Mouse (Mus musculus) limb, embryonic 14.5 days (tissue): ENCODE data around the gene Prkcb. TPM values are rescaled to one million over a fixed set of nuclear protein-coding genes. Genes with fewer than 3 reads are reported as not detected.
A peak's percentile ranks its signal among the peaks of the same experiment; 100 is the strongest.
"Not testable (repeated sequence)": the region's sequence is repeated elsewhere in the genome, so short reads cannot be mapped to it uniquely, and the experiment has no call there.

ENCODE experiments used
- ATAC-seq: fragments of 200-750 bp; cut with Nextera tagmentation; 2 replicates; pipeline ENCODE4 v1.8.0; 2017; ENCODE audit warnings: low read depth, moderate number of reproducible peaks, moderate TSS enrichment; ENCODE audit not compliant: low FRiP score
- DNase-seq: peaks from one replicate; pipeline ENCODE4 v3.0.0-alpha.2; 2015; ENCODE audit warnings: low spot score
- H3K27ac ChIP-seq: fragments of 300-500 bp; sonication (generic); replicated peaks from 2 replicates; pipeline ENCODE4 v1.5.1; 2014; ENCODE audit warnings: low read depth, mild to moderate bottlenecking, low read length, moderate library complexity, mixed read lengths
- H3K27me3 ChIP-seq: fragments of 300-500 bp; sonication (generic); 2 replicates; pipeline ENCODE4 v1.6.1; 2014; ENCODE audit warnings: low read length, mixed read lengths; ENCODE audit not compliant: control insufficient read depth, insufficient read depth
- H3K36me3 ChIP-seq: fragments of 300-500 bp; sonication (generic); 2 replicates; pipeline ENCODE4 v1.6.1; 2014; ENCODE audit warnings: mild to moderate bottlenecking, low read length, moderate library complexity, mixed read lengths; ENCODE audit not compliant: control insufficient read depth, insufficient read depth
- H3K4me1 ChIP-seq: fragments of 300-500 bp; sonication (generic); 2 replicates; pipeline ENCODE4 v1.6.1; 2014; ENCODE audit warnings: antibody characterized with exemption, low read length, mixed read lengths; ENCODE audit not compliant: control insufficient read depth, insufficient read depth
- H3K4me2 ChIP-seq: fragments of 300-500 bp; sonication (generic); replicated peaks from 2 replicates; pipeline ENCODE4 v1.6.1; 2014; ENCODE audit warnings: low read depth, mild to moderate bottlenecking, low read length, moderate library complexity; ENCODE audit not compliant: severe bottlenecking
- H3K4me3 ChIP-seq: fragments of 300-500 bp; sonication (generic); replicated peaks from 2 replicates; pipeline ENCODE4 v1.5.1; 2014; ENCODE audit warnings: low read length
- H3K9ac ChIP-seq: fragments of 300-500 bp; sonication (generic); 2 replicates; pipeline ENCODE4 v1.6.1; 2014; ENCODE audit warnings: mild to moderate bottlenecking, low read depth, low read length, moderate library complexity; ENCODE audit not compliant: severe bottlenecking
- H3K9me3 ChIP-seq: fragments of 300-500 bp; sonication (generic); 2 replicates; pipeline ENCODE4 v1.6.1; 2016; ENCODE audit warnings: low read length; ENCODE audit not compliant: control insufficient read depth
- POLR2A ChIP-seq: fragments of 200-500 bp; IDR thresholded peaks from 2 replicates; pipeline ENCODE4 v1.8.0; 2012; ENCODE audit warnings: inconsistent platforms, mild to moderate bottlenecking, moderate library complexity, borderline replicate concordance; ENCODE audit not compliant: insufficient read depth, insufficient read length; ENCODE audit errors: extremely low read depth
- WGBS: fragments of 180-500 bp; shearing (Covaris S2); extraction: QIAGEN DNeasy Blood & Tissue Kit; methylation state at CpG from one replicate; pipeline ENCODE4 v1.1.7; 2014; 5-methylcytosine and 5-hydroxymethylcytosine counted together
- polyA plus RNA-seq, 2 experiments: library from polyadenylated mRNA; depleted of rRNA in 1 of 2; stranded (reverse) in 1 of 2; unstranded in 1 of 2; fragments of >200 nt; fragmentation: Nextera tagmentation in 1 of 2; extraction: Ambion mirVana in 1 of 2; gene quantifications; 2 replicates each; pipeline versions ENCODE4 v1.2.1 to v1.2.3; 2012 to 2014

Prkcb gene
- 6.2 and 6.3 TPM in 2 replicates for polyA plus RNA-seq (2012; rRNA removed)
- polyA plus RNA-seq (2014; fragmentation: Nextera tagmentation; extraction: Ambion mirVana): 9.0 and 10.3 TPM in 2 replicates

- DNase-seq (peak; percentile 48), ATAC-seq (peak; percentile 92)
- Histone ChIP-seq H3K4me2 (peak within 1 kb of the TSS; percentile 97), H3K36me3 (no peaks in the 10 kb centered on the region), H3K9ac (peak within 1 kb of the TSS; percentile 50), H3K4me3 (peak within 1 kb of the TSS; percentile 61), H3K27me3 (peaks cover 33% of the 10 kb centered on the region), H3K9me3 (no peaks in the 10 kb centered on the region), H3K4me1 (peaks cover 4% of the 10 kb centered on the region), H3K27ac (no peak within 1 kb of the TSS)
- WGBS: 14% methylated on average over 24 of the region's 42 CpGs
- TF ChIP-seq POLR2A: no peak
Observed at GRCm38 (mm10) chr7:122288605-122289242, at the start of gene Prkcb. Prkcb (plus strand) TSS chr7:122288751.

GRCm38 (mm10) chr7:122238939-122239338, 49.6 kb upstream of the Prkcb start:
- no peak overlapping the region for H3K4me3 ChIP-seq
- no peak overlapping the region for H3K9ac ChIP-seq
- no peak overlapping the region for H3K4me2 ChIP-seq
- H3K36me3 ChIP-seq: no peaks in the 10 kb centered on the region
- no peaks in the 10 kb centered on the region for H3K4me1 ChIP-seq
- H3K27me3 ChIP-seq: no peaks in the 10 kb centered on the region
- ATAC-seq (no peak), DNase-seq (no peak)
- no peak for TF ChIP-seq POLR2A
- WGBS: 93% methylated on average over 2 of the region's 2 CpGs
- H3K27ac ChIP-seq: no peak overlapping the region
- H3K9me3 ChIP-seq: no peaks in the 10 kb centered on the region

- ATAC-seq: no peak
- Histone ChIP-seq H3K4me2 (no peak overlapping the region), H3K4me1 (no peaks in the 10 kb centered on the region), H3K36me3 (no peaks in the 10 kb centered on the region), H3K4me3 (no peak overlapping the region), H3K9ac (no peak overlapping the region), H3K27me3 (no peaks in the 10 kb centered on the region), H3K9me3 (no peaks in the 10 kb centered on the region), H3K27ac (no peak overlapping the region)
- no peak for DNase-seq
- no peak for TF ChIP-seq POLR2A
- WGBS: 79% methylated on average over 6 of the region's 6 CpGs
Observed at GRCm38 (mm10) chr7:122240413-122241119, 48.0 kb upstream of the Prkcb start.

GRCm38 (mm10) chr7:122242260-122242659, 46.3 kb upstream of the Prkcb start:
- H3K4me1 ChIP-seq: no peaks in the 10 kb centered on the region
- TF ChIP-seq POLR2A: no peak
- H3K27ac ChIP-seq: no peak overlapping the region
- H3K4me3 ChIP-seq: no peak overlapping the region
- H3K9me3 ChIP-seq: no peaks in the 10 kb centered on the region
- 48% methylated on average over 1 of the region's 1 CpGs for whole genome bisulfite sequencing
- ATAC-seq (no peak), DNase-seq (peak; percentile 13)
- H3K36me3 ChIP-seq: no peaks in the 10 kb centered on the region
- no peak overlapping the region for H3K4me2 ChIP-seq
- H3K9ac ChIP-seq: no peak overlapping the region
- H3K27me3 ChIP-seq: no peaks in the 10 kb centered on the region

- H3K27ac ChIP-seq, H3K4me2 ChIP-seq, ATAC-seq, DNase-seq, H3K9me3 ChIP-seq, H3K36me3 ChIP-seq, H3K4me3 ChIP-seq, H3K4me1 ChIP-seq, H3K9ac ChIP-seq, H3K27me3 ChIP-seq: not testable (repeated sequence)
Observed at GRCm38 (mm10) chr7:122242744-122243143, 45.8 kb upstream of the Prkcb start.
